Mouse (Mus musculus): ENCODE results near the gene Gpx5. TPM values are rescaled to one million over a fixed set of nuclear protein-coding genes. Genes with fewer than 3 reads are reported as not detected.
A peak's percentile ranks its signal among the peaks of the same experiment; 100 is the strongest.

Gene Gpx5
- polyA plus RNA-seq, 1 experiment from 2014 or later, result not detected

- peak overlapping the region; percentile 31 to 34 for H3K4me3 ChIP-seq (ENCODE audit: control insufficient read depth in 1 of 2, insufficient read depth in 1 of 2, low read depth in 1 of 2, low read length in 2 of 2)
- H3K9ac ChIP-seq (ENCODE audit: low read length), result peak overlapping the region; percentile 45; the same call in 1 of the 2 replicates
- peaks cover 5% of the 10 kb centered on the region in 2 experiments for H3K4me1 ChIP-seq (ENCODE audit: control insufficient read depth in 2 of 2, insufficient read depth in 2 of 2, low read length in 2 of 2)
- no peaks in the 10 kb centered on the region for H3K36me3 ChIP-seq (ENCODE audit: control insufficient read depth, insufficient read depth, low read length)
- peak overlapping the region; percentile 60 for H3K4me2 ChIP-seq (ENCODE audit: low read length)
- WGBS, result 20% methylated on average over 13 of the region's 13 CpGs
- no peaks in the 10 kb centered on the region for H3K9me3 ChIP-seq (ENCODE audit: control insufficient read depth, low read length)
- H3K27ac ChIP-seq (replicated peaks in 1 of 2; ENCODE audit: control insufficient read depth in 1 of 2, insufficient read depth in 1 of 2, low read depth in 2 of 2, low read length in 2 of 2), result no peak overlapping the region
- H3K27me3 ChIP-seq (ENCODE audit: control insufficient read depth, insufficient read depth, low read length), result 0 out of 2 replicates have a peak, but pooled peaks cover 6% of the 10 kb centered on the region
- no peak for ATAC-seq (ENCODE audit: insufficient number of reproducible peaks, insufficient read depth, low FRiP score, low read depth)
Measured at GRCm38 (mm10) chr13:21243196-21243595, 49.3 kb downstream of the Gpx5 start.

- H3K9me3 ChIP-seq (ENCODE audit: control insufficient read depth, low read length), result no peaks in the 10 kb centered on the region
- no peaks in the 10 kb centered on the region for H3K36me3 ChIP-seq (ENCODE audit: control insufficient read depth, insufficient read depth, low read length)
- H3K9ac ChIP-seq (ENCODE audit: low read length), result peak overlapping the region; percentile 45; the same call in 1 of the 2 replicates
- ATAC-seq (ENCODE audit: insufficient number of reproducible peaks, insufficient read depth, low FRiP score, low read depth), result no peak
- 0 out of 2 replicates have a peak, but pooled peaks cover 6% of the 10 kb centered on the region for H3K27me3 ChIP-seq (ENCODE audit: control insufficient read depth, insufficient read depth, low read length)
- H3K4me3 ChIP-seq (ENCODE audit: control insufficient read depth in 1 of 2, insufficient read depth in 1 of 2, low read depth in 1 of 2, low read length in 2 of 2), result peak overlapping the region; percentile 31 to 34
- H3K4me1 ChIP-seq (ENCODE audit: control insufficient read depth in 2 of 2, insufficient read depth in 2 of 2, low read length in 2 of 2), result peaks cover 5% of the 10 kb centered on the region in 2 experiments
- WGBS, result 7% methylated on average over 16 of the region's 16 CpGs
- peak overlapping the region; percentile 60 for H3K4me2 ChIP-seq (ENCODE audit: low read length)
- no peak overlapping the region for H3K27ac ChIP-seq (replicated peaks in 1 of 2; ENCODE audit: control insufficient read depth in 1 of 2, insufficient read depth in 1 of 2, low read depth in 2 of 2, low read length in 2 of 2)
Measured at GRCm38 (mm10) chr13:21242408-21243125, 50.0 kb downstream of the Gpx5 start.

GRCm38 (mm10) chr13:21240788-21241187 is 51.7 kb downstream of the Gpx5 start:
- Histone ChIP-seq H3K4me1 (ENCODE audit: control insufficient read depth in 2 of 2, insufficient read depth in 2 of 2, low read length in 2 of 2) (peaks cover 5% of the 10 kb centered on the region in 2 experiments), H3K27me3 (ENCODE audit: control insufficient read depth, insufficient read depth, low read length) (0 out of 2 replicates have a peak, but pooled peaks cover 6% of the 10 kb centered on the region), H3K4me2 (ENCODE audit: low read length) (no peak overlapping the region), H3K9ac (ENCODE audit: low read length) (no peak overlapping the region), H3K36me3 (ENCODE audit: control insufficient read depth, insufficient read depth, low read length) (no peaks in the 10 kb centered on the region), H3K27ac (replicated peaks in 1 of 2; ENCODE audit: control insufficient read depth in 1 of 2, insufficient read depth in 1 of 2, low read depth in 2 of 2, low read length in 2 of 2) (no peak overlapping the region), H3K9me3 (ENCODE audit: control insufficient read depth, low read length) (no peaks in the 10 kb centered on the region), H3K4me3 (ENCODE audit: control insufficient read depth in 1 of 2, insufficient read depth in 1 of 2, low read depth in 1 of 2, low read length in 2 of 2) (no peak overlapping the region)
- no peak for ATAC-seq (ENCODE audit: insufficient number of reproducible peaks, insufficient read depth, low FRiP score, low read depth)
- WGBS, result 16% methylated on average over 7 of the region's 7 CpGs

GRCm38 (mm10) chr13:21237161-21237560 is 55.4 kb downstream of the Gpx5 start:
- Histone ChIP-seq H3K9ac (ENCODE audit: low read length) (no peak overlapping the region), H3K4me1 (ENCODE audit: control insufficient read depth in 2 of 2, insufficient read depth in 2 of 2, low read length in 2 of 2) (no peaks in the 10 kb centered on the region), H3K4me3 (ENCODE audit: control insufficient read depth in 1 of 2, insufficient read depth in 1 of 2, low read depth in 1 of 2, low read length in 2 of 2) (no peak overlapping the region), H3K27ac (replicated peaks in 1 of 2; ENCODE audit: control insufficient read depth in 1 of 2, insufficient read depth in 1 of 2, low read depth in 2 of 2, low read length in 2 of 2) (no peak overlapping the region), H3K4me2 (ENCODE audit: low read length) (no peak overlapping the region), H3K9me3 (ENCODE audit: control insufficient read depth, low read length) (no peaks in the 10 kb centered on the region), H3K36me3 (ENCODE audit: control insufficient read depth, insufficient read depth, low read length) (no peaks in the 10 kb centered on the region), H3K27me3 (ENCODE audit: control insufficient read depth, insufficient read depth, low read length) (no peaks in the 10 kb centered on the region)
- 62% methylated on average over 6 of the region's 6 CpGs for WGBS
- ATAC-seq (ENCODE audit: insufficient number of reproducible peaks, insufficient read depth, low FRiP score, low read depth), result no peak

DNA sequence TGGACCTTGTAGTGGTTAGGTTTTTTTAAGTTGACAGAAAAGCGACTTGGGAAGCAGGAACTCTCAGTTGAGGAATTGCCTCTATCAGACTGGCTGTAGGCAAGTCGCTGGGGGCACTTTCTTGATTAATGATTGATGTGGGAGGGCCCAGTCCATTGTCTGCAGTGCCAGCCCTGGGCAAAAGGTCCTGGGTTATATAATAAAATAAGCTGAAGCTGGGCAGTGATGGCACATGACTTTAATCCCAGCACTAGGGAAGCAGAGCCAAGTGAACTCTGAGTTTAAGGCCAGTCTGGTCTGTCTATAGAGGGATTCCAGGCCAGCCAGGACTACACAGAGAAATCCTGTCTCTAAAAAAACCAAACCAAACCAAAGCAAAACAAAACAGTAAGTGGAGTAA is 55.8 kb downstream of the Gpx5 start:
- H3K4me2 ChIP-seq (ENCODE audit: low read length), result no peak overlapping the region
- no peaks in the 10 kb centered on the region for H3K36me3 ChIP-seq (ENCODE audit: control insufficient read depth, insufficient read depth, low read length)
- no peaks in the 10 kb centered on the region for H3K9me3 ChIP-seq (ENCODE audit: control insufficient read depth, low read length)
- WGBS, result 65% methylated on average over 2 of the region's 2 CpGs
- ATAC-seq (ENCODE audit: insufficient number of reproducible peaks, insufficient read depth, low FRiP score, low read depth), result no peak
- H3K27me3 ChIP-seq (ENCODE audit: control insufficient read depth, insufficient read depth, low read length), result no peaks in the 10 kb centered on the region
- H3K4me3 ChIP-seq (ENCODE audit: control insufficient read depth in 1 of 2, insufficient read depth in 1 of 2, low read depth in 1 of 2, low read length in 2 of 2), result no peak overlapping the region
- no peak overlapping the region for H3K9ac ChIP-seq (ENCODE audit: low read length)
- H3K27ac ChIP-seq (replicated peaks in 1 of 2; ENCODE audit: control insufficient read depth in 1 of 2, insufficient read depth in 1 of 2, low read depth in 2 of 2, low read length in 2 of 2), result no peak overlapping the region
- no peaks in the 10 kb centered on the region for H3K4me1 ChIP-seq (ENCODE audit: control insufficient read depth in 2 of 2, insufficient read depth in 2 of 2, low read length in 2 of 2)

Other genes starting within 250 kb of the Gpx5 start
- not detected in 2 replicates for gene Olfr1370, start 217.8 kb downstream of the Gpx5 start, polyA plus RNA-seq (2014; fragmentation: Nextera tagmentation; extraction: Ambion mirVana)
- not detected in 2 replicates for gene Olfr1369-ps1, start 181.2 kb downstream of the Gpx5 start, polyA plus RNA-seq (2014; fragmentation: Nextera tagmentation; extraction: Ambion mirVana)
- gene Olfr263, start 163.1 kb downstream of the Gpx5 start, polyA plus RNA-seq (2014; fragmentation: Nextera tagmentation; extraction: Ambion mirVana), result not detected in 2 replicates
- not detected in 2 replicates for gene Olfr1368, start 146.9 kb downstream of the Gpx5 start, polyA plus RNA-seq (2014; fragmentation: Nextera tagmentation; extraction: Ambion mirVana)
- 71.9 and 80.1 TPM in 2 replicates for gene Trim27, start 113.3 kb downstream of the Gpx5 start, polyA plus RNA-seq (2014; fragmentation: Nextera tagmentation; extraction: Ambion mirVana)
- gene Gpx6, start 19.4 kb upstream of the Gpx5 start, polyA plus RNA-seq (2014; fragmentation: Nextera tagmentation; extraction: Ambion mirVana), result not detected in 2 replicates
- not detected in 2 replicates for gene Olfr1367, start 54.2 kb upstream of the Gpx5 start, polyA plus RNA-seq (2014; fragmentation: Nextera tagmentation; extraction: Ambion mirVana)
- gene Zscan12, start 70.1 kb upstream of the Gpx5 start, polyA plus RNA-seq (2014; fragmentation: Nextera tagmentation; extraction: Ambion mirVana), result 6.9 and 8.1 TPM in 2 replicates
- gene Zkscan3, start 110.0 kb upstream of the Gpx5 start, polyA plus RNA-seq (2014; fragmentation: Nextera tagmentation; extraction: Ambion mirVana), result 67.1 and 67.3 TPM in 2 replicates
- 2.4 and 3.6 TPM in 2 replicates for gene Pgbd1, start 148.3 kb upstream of the Gpx5 start, polyA plus RNA-seq (2014; fragmentation: Nextera tagmentation; extraction: Ambion mirVana)
- gene Zscan26, start 161.0 kb upstream of the Gpx5 start, polyA plus RNA-seq (2014; fragmentation: Nextera tagmentation; extraction: Ambion mirVana), result 28.1 and 29.9 TPM in 2 replicates
- gene Nkapl, start 175.8 kb upstream of the Gpx5 start, polyA plus RNA-seq (2014; fragmentation: Nextera tagmentation; extraction: Ambion mirVana), result 2.0 and 2.1 TPM in 2 replicates
- 1.7 and 1.9 TPM in 2 replicates for gene Zkscan4, start 186.2 kb upstream of the Gpx5 start, polyA plus RNA-seq (2014; fragmentation: Nextera tagmentation; extraction: Ambion mirVana)
- not detected in 2 replicates for gene Gm10065, start 186.7 kb upstream of the Gpx5 start, polyA plus RNA-seq (2014; fragmentation: Nextera tagmentation; extraction: Ambion mirVana)
- 0.57 and 0.61 TPM in 2 replicates for gene AK157302, start 202.5 kb upstream of the Gpx5 start, polyA plus RNA-seq (2014; fragmentation: Nextera tagmentation; extraction: Ambion mirVana)
- gene Gm11273, start 208.7 kb upstream of the Gpx5 start, polyA plus RNA-seq (2014; fragmentation: Nextera tagmentation; extraction: Ambion mirVana), result 15.0 and 17.5 TPM in 2 replicates
- gene Zkscan8, start 238.4 kb upstream of the Gpx5 start, polyA plus RNA-seq (2014; fragmentation: Nextera tagmentation; extraction: Ambion mirVana), result 6.3 and 7.2 TPM in 2 replicates